Mouse (Mus musculus) right cerebral cortex, postnatal 10 days (tissue): ENCODE measurements around the gene Cfl1.

Experiments
- DNase-seq, 2 experiments: peaks; one replicate each; pipeline ENCODE4 v3.0.0; 2021; ENCODE audit warnings: low spot score in 2 of 2

The Cfl1 gene

DNA sequence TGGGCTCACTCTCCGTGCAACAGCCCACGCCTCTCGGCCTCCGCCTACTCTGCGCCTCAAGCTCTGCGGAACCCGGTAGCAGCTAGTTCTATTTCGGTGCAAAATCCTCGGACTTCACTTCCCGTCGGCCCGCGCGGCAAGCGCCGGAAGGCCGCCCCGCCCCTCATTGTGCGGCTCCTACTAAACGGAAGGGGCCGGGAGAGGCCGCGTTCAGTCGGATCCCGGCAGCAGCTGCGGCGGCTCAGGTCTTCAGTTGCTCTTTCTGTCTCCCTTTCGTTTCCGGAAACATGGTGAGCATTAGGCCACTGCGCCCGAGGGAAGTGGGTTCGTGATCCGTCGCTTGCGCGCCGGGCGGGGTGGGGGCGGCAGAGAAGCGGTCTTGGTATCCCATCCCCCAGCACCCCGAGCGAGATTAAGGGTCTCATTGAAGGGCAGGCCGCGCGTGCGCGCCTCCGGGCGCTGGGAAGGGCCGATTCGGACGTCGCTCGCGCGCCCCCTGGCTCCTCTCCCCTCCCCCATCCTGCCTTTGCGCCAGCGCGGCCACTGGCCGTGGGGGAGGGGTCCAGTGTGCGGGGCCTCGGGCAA is at the start of gene Cfl1:
Gene Cfl1, plus strand, starts transcription at position 143 of the 585 bp plus-strand sequence.
- peak; percentile 96 to 97 for DNase-seq

DNA sequence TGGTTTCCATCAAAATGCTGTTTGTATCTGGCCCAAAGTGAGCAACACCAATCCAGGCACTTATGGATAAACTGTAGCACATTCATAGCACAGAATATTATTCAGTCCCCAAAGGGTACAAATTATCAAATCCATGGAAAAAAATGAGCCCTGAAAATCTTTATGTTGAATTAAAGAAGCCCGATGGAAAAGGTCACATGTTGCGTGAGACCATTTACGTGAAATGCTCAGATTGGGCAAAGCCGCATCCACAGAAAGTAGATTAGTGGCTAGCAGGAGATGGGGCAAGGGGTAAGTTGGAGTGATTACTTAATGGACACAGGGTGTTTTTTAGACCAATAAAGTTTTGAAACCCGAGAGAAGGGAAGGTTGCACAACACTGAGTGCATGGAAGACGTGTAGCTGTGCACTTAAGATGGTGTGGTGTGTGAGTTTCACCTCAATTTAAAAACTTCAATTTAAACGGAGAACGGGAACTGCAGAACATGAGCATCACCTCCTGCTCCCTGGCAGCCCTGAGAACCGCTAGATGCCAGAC is 45.8 kb upstream of the Cfl1 start:
- DNase-seq, result no peak

DNA sequence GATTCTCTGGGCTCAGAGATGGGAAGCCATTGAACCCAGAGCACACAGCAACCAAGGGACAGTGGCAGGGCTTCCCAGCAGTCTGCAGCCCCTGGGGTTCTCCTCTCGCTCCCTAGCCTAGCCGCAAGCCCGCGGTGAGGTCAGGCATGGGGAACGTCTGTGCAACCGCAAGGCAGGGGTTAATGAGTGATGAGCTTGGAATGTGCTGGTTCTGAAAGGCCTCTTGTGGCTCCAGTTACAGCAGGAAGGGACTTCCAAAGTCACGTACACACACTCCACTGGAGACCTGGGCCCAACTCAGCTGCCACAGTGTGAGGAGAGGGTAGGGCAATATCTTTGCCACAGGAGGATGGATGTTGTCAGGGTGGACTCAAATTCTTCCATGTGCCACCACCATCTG is 45.3 kb upstream of the Cfl1 start:
- no peak for DNase-seq

DNA sequence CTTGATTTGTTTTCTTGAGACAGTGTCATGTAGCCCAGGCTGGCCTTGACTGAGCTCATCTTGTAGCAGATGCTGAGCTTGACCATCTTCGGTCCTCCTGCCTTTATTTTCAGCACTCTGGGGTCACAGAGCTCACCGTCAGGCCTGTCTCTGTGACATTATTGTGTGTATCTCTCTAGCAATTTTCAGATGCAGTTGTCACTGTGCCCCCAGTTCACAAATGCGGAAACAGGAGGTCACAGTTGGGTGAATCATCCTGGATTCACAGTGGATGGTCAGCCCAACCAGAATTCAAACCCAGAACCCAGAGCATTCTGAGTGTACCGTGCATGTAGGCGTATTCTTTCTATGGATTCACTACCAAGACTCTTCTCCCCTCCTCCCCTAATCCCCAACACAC is 44.5 kb upstream of the Cfl1 start:
- DNase-seq, result no peak

DNA sequence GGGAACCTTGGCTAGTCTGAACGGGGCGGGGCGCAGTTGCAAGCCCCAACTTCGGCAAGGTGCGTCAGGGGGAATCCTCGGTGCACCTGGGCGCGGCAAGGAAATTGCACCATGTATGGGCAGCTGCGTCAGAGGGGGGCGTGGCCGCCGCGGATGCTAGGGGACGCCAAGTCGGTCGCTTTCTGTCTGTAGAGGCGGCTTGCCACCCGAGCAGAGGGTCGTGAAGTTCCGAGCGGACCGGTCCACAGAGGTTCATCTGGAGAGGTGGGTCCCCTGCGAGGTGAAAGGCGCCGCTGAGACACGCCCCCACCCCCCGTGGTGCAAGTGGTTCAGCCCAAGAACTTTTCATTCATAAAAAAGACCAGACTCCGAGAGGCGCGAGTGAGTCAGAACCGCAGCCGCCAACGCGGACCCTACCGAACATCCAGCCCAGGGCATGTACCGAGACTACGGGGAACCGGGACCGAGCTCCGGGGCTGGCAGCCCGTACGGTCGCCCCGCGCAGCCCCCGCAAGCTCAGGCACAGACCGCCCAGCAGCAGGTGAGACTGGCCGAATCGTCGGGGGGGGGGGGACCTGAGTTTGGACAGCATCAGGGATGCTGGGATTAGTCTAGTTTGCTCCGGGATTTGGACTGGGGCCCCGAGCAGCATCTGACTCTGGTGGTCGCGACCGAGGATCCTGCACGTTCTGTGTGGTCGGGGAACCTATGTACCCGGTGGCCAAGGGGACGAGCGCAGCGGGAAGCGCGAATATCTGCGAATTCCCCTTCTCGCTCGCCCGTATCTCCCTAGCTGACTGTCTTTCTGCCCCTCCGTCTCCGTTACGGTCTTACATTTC is 42.5 kb upstream of the Cfl1 start, which contains the start of gene Fosl1:
Gene Fosl1, plus strand, starts transcription at position 33 of the 839 bp plus-strand sequence.
- DNase-seq, result peak; percentile 76 to 79

DNA sequence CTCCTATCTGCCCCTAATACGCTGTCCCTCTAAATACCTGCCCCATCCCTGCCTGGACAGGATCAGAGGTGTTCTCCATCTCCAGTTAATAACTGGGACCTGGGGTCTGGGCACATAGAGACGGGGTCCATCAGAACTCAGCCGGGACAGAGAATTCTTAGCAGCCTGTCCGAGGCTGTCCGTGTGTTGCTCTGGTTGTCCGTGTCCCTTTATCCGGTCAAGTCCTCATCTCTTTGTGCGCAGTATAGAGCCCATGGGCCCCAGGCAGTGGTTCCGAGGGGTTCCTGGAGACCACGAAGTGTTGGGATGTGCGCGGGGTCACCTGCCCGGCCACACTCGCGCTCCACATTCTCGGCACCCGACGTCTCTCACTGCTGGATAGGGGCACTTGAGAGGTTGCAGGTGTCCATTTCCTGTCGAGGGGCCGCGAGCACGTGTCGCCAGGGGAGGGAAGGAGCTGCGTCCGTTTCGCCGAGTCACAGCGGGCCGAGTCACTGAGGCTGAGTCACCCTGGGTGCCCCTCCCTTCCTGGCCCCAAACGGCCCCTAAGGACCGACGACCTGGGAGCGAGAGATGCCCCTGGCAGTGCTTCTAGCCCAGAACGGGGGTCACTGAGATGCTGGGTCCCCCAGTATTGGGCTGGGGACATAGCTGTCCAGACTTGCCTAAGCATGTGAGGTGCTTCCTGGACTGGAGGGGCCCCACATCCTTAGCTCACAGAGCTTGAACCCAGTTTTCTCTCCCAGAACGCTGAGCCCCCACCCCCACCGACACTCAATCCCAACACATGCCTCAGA is 41.7 kb upstream of the Cfl1 start:
- DNase-seq, result no peak

DNA sequence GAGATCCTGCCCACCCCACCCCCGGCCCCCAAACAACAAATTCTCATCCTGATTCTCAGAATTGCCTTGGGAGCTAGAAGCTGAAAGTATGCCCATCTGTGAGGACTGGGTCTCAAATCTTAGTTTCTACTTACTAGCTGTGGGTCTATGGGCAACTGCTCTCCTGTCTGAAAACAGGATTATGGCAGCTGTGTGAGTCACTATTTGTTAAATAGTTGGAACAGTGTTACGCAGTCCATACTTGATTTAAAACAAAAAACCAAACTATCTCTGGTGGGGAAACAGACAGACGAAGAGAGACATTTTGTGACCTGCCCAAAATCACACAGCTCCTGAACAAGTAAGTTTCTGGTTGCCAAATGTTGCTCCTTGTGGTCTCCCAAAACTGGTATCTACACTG is 40.6 kb upstream of the Cfl1 start:
- DNase-seq, result no peak

DNA sequence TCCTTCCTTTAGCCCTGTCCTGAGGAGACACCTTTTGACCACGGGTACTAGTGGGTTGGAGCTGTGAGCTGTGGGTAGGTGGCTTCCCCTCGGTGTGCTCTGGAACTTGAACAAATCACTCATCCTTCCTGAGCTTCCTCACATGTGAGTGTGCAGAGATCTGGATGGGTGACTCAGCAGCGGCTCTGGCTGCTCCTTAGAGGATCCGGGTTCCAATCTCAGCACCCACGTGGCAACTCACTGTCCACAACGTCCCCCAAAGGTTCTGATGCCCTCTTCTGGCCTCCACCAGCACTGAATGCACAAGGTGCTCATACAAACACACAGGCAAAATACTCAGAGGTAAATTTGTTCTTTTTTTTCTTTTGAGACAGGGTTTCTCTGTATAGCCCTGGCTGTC is 38.5 kb upstream of the Cfl1 start:
- no peak for DNase-seq

DNA sequence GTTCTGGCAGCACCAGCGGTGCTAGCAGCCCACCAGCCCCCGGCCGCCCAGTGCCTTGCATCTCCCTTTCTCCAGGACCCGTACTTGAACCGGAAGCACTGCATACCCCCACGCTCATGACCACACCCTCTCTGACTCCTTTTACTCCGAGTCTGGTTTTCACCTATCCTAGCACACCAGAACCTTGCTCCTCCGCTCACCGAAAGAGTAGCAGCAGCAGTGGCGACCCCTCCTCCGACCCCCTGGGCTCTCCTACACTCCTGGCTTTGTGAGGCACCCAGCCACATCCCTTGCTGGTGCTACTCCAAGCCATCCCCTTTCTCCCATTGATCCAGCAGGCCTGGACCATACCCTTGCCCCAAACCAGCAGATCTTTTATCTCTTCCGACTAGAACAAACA is 35.2 kb upstream of the Cfl1 start:
- no peak for DNase-seq

DNA sequence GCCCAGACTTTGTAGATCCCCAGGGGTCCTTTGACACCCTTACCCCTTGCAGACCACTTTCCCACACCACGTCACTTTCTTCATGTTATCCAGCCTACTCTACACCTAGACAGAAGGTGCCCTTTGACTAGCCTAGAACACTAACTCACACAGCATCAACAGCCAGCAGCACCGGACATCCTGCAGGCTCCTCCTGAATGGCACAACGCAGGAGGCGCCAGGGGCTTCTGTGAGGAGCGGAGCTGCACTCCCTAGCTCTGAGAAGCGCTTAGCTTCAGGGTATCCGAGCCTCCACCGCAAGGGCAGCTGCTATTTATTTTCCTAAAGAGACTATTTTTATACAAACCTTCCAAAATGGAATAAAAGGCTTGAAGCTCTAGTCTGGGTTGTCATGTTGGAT is 34.7 kb upstream of the Cfl1 start:
- DNase-seq, result peak in 1 of 2 experiments; percentile 39

DNA sequence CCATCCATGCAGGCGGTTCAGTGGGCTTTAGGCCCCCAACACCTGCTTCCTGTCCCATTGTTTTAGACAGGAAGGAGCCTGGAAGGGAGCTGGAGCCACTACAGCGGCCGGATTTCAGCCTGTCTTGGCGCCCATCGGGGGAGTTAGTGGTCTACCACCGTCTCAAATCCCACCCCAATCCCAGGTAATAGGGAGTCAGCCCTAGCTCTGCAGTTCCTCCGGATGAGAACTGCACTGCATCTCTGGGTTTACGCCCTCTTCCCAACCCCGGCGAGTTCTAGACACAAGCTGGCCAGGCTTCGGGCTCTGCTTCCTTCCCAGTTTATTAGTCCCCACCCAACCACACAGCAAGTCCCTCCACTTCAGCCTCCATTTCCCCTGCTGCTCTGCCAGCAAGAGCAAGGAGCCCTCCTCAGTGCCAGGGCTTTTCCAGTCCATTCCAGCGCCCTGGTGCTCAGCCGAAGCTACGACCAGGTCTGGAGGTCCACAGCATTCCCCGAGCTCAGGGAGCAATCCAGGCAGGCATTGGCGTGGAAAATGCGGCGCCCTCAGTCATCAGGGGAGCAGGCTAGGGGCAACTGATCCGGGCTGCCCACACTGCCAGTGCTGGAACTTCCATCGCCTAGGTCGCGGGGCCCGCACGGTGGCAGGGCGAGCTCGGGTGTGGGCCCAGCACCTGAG is 33.9 kb upstream of the Cfl1 start:
- DNase-seq, result no peak

DNA sequence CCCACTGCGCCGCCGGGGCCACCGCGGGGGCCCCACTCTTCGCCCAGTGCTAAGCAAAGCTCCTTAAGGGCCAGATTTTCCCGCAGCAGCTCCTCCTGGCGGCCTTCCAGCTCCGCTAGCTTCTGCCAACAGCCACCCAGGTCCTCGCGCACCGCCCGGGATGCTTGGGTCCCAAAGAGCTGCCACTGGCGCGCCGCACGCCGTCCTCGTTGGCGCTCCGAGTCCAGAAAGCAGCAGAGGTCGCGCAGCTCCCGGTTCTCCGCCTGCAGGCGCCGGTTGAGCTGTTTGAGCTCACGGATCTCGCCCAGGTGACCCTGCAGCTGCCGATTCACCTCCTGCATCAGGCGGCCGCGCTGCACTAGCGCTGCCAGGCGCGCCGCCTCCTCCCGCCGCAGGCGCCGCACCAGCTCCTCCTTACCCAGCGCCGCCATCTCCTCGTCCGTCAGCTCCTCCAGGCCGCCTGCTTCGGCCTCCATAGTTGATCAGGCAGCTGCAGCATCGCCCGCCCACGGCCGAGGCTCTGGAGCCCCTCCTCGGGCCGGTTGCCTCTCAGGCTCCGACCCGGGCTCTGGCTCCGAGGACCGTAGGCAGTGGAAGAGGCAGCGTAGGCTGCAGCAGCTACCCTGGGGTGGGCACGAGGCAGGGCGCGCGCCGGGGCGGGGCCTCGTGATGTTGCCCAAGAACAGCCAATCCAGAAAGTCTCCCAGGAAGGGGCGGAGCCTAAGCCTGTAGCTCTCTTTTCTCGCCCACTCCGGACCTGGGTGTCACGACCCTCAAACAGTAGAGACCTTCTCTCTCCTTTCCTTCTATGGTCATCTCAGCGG is 33.1 kb upstream of the Cfl1 start:
- DNase-seq, result peak; percentile 97 to 98

DNA sequence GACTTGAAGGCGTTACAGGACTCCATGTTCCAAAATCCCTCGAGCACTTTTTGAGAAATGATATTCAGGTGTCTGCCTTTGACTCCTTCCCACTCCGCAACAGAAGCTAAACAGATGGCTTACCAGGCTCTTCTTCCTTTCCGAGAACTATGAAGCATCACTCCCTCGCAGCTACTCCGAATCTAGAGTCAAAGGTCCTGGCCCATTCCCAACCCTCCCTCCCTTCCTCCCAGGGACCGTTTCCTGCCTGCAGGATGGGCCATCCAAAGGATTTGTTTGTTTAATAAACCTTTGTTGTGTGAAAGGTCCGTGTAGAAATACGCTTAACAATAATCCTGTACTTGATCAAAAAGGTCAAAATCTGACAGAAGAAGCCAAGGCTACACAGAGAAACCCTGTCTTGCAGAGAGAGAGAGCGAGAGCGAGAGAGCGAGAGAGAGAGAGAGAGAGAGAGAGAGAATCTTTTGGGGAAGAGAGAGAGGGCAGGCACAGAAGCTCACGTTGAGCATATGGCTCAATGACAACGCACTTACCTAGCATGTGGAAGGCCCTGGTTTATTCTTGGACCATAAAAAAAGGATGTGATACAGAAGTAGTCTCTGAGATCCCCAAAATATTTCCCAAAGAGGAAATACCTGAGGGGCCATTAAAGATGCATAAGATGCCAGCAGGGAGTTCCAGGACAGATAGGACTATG is 32.4 kb upstream of the Cfl1 start, which contains the start of gene Ccdc85b:
Gene Ccdc85b, minus strand, starts transcription at position 149 of the 697 bp plus-strand sequence.
- no peak for DNase-seq

DNA sequence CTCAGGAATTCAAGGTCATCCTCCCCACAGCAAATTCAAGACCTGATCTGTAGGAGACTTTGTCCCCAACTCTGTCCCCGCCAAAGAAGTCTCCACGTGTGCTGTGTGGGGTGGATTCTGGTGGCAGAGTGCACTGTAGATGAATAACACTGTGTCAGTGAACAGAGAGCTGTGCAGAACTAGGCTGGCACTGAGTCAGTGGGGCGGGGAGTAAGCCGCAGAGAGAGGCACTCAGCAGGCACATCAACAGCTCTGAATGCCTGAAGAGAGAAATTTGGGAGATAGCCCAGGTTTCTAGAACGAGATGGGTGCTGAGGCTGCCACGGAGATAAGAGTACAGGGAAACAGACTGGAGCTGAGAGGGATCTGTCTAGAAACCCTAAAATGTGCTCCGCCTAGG is 31.2 kb upstream of the Cfl1 start:
- DNase-seq, result peak; percentile 76 to 77

DNA sequence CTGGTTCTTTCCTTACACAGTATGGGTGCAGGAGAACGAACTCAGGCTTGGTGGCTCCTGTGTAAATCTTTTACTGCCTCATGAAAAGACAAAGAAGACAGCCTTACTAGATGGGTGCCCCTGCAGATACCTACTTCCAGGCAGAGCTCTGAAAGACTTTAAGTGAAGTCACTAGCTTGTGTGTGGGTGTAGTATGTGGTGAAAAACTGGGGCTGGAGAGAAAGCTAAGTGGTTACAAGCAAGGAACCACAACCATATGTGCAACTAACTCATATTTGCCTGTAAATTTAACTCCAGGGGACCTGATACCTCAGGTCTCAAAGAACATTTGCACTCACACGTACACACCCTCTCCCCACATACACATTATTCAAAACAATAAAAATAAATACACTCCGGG is 30.4 kb upstream of the Cfl1 start:
- DNase-seq, result no peak

DNA sequence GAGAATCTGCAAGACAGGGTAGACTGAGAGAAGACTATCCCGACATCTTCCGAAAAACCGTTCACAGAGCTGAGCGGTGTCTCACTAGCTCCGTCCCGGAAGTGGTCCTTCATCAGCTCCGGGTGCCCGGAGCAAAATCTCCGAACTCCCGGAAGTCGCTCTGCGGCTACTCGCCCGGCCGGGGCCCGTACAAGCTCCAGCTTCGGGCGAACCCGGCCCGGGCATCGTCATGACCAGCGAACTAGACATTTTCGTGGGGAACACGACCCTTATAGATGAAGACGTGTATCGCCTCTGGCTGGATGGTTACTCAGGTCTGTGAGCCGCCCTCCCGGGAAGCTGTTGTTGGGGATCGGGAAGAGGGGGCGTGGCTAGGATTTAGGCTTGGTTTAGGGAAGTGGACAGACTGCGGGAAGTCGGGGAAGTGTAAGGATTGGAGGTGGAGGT is 29.8 kb upstream of the Cfl1 start, which contains the start of gene Fibp:
Gene Fibp, plus strand, starts transcription at position 151 of the 447 bp plus-strand sequence.
- peak; percentile 93 to 94 for DNase-seq

DNA sequence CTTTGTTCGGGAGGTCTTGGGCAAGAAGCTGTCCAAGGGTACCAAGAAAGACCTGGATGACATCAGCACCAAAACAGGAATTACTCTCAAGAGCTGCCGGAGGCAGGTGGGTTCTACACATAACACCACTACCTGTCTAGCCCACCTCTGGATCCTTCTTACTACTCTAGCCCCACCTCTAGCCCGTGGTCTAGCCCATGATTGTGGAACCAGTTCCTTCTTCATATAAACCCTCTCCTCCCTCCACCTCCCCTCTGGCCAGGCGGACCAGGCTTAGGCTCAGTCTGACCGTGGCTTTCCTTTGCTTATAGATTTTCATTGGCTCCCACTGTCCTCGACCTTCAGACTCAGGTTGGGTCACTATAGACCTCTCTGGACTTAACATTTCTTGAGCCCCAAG is 28.8 kb upstream of the Cfl1 start:
- no peak for DNase-seq

DNA sequence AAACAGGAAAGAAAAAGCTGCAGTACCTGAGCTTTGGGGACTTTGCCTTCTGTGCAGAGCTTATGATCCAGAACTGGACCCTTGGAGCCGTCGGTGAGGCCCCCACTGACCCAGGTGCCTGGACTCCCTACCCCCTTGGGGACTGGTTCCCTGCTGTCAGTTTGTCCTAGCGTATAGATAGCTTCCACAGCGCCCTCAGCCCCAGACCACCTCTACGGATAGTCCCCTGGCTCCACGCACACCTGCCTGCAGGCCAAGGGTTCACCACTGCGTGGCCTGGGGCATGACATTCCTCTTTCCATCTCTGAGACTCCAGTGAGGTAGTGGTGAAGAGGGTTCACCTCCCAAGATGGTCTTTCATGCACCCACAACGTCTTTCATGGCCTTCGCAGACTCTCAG is 27.0 kb upstream of the Cfl1 start:
- DNase-seq, result no peak

DNA sequence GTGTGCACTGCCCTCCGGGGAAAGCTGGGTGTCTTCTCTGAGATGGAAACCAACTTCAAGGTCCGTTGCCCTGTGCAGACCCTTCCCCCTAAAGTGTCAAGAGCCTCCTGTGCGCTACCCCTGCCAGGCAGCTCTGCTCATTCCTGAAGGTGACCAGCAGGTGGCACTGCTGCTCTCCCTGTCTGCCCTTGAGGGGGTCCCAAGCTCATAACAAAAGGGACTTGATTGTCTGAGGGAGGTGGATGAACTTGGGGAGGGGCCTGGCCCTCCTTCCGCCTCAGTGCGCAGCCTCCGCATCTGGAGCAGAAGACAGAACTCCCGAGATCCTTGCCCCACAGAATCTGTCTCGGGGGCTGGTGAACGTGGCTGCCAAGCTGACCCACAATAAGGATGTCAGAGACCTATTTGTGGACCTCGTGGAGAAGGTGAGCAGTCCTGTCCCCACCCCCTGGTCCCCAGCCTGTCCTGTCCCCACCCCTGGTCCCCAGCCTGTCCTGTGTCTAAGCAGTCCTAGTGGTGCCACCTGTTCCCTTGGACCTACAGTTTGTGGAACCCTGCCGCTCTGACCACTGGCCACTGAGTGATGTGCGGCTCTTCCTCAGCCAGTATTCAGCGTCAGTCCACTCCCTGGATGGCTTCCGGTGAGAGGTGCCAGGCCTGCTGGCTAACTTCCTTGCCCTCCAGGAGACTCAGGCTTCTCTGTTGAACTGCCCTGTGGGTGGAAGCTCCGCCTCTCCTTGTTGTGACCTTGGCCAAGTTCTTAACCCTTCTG is 26.3 kb upstream of the Cfl1 start:
- peak; percentile 70 to 80 for DNase-seq
